Mouse (Mus musculus) spleen, embryonic (tissue): ENCODE results near the gene Atxn7l1.

Source experiments
- CTCF ChIA-PET: fragments of 350-600 bp; sonication (Branson Sonifier 250); formaldehyde crosslinking; loops from one replicate; lab custom pipeline; 2022; lab: Charles Lee

The Atxn7l1 gene

DNA sequence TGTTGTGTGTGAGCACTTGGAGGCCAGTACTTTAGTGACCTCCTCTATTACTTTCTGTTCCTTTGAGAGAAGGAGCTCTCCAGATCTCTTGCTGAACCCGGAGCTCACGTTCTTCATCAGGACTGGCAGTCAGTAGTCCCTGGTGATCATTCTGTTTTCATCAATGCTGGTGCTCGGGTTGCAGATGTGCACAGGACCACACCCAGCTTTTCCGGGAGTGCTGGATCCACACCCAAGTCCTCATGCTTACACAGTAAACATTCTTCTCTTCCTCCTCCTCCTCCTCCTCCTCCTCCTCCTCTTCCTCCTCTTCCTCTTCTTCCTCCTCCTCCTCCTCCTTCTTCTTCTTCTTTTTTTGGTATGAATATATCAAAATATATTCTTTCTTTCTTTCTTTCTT lies 205.2 kb downstream of the Atxn7l1 start:
- CTCF ChIA-PET, result interaction anchor here (0.5 kb wide), 1 partner anchor 1540 kb away, joined by 3 read pairs; no protein-coding TSS in a partner anchor

DNA sequence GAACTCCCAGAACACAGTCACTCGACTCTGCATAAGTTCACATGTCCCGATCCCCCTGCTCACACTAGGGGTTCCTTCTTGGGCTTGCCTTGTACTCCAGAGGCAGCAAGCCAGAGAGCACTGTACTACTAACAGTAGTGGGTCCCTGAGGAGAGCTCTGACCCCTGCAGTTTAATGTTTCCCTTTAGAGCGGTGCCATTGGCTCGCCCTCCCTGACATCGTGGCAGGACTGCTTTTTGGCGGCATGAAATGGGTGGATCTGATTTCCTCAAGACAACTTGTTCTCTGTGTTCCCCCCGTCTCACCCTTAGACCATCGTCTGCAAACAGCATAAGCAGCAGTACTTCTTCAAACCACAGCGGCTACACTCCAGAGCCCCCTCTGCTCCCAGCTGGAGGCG lies 210.9 kb downstream of the Atxn7l1 start:
- CTCF ChIA-PET, result no interaction called here

DNA sequence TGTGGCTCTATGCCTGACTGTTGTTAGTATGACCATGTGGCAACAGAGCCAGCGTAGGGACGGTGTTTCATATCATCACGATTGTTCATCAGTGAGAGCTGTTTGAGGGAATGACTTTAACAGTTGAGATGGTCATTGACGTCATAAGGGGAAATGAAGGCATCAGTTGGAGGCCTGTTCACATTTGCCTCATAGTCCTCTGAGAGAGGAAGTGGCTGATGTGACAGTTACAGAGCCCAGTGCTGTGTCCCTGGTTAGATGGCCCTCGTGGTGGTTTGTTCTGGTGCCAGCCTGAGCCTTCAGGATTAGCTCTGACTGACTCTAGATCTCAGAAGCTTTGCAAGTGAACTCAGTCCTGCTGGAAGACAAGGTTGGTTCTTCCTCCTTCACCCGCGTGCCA lies 211.7 kb downstream of the Atxn7l1 start:
- CTCF ChIA-PET, result interaction anchor here (0.6 kb wide), 1 partner anchor 723 kb away, joined by 9 read pairs; no protein-coding TSS in a partner anchor

DNA sequence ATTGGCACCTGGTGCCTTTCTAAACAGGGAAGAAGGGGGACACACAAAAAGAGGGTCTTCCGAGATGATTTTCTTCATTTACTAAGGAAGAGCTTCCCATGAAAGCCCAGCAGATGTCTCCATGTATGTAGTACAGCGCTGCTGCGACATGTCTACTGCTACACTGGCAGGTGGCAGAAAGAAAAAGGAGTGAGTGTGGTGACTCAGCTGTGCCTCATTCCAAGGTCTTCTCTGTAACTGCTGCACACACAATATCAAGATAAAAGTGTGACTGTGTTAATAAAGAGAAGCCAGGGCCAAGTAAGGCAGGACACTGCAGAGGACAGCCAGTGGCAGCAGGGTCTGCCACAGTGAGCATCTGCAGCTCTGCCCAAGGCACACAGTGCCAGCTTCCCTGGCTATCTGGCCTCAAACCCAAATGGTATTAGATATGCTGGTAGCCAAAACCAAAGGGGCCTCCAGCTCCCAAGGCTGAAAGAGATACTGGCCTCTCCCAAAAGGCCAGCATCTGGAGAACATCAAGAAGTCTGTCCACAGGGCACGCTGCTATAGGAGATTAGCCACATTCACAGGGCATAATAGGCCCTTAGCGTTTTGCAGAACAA lies 212.5 kb downstream of the Atxn7l1 start:
- CTCF ChIA-PET, result interaction anchor here (0.6 to 0.7 kb wide), 2 partner anchors 62 to 724 kb away, joined by 3 to 9 read pairs; no protein-coding TSS in a partner anchor

DNA sequence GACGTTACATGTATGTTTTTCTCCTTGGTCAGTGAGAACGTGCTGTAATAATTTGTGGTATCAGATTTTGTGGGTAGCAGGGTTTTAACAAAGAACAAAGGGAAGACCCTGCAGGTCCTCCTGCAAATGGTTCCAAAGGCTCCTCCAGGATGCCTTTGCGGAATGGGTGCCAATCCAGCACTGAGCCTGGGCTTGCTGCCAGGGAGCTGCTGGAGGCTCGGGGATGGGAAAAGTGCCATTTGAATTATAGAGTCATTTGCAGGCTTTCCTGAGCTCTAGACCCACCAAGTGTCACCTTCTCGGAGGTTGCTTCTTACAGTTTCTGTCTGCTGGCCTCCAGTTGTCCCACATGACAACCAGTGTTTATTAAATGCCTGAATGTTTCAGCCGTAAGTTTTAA lies 213.2 kb downstream of the Atxn7l1 start:
- CTCF ChIA-PET, result no interaction called here

DNA sequence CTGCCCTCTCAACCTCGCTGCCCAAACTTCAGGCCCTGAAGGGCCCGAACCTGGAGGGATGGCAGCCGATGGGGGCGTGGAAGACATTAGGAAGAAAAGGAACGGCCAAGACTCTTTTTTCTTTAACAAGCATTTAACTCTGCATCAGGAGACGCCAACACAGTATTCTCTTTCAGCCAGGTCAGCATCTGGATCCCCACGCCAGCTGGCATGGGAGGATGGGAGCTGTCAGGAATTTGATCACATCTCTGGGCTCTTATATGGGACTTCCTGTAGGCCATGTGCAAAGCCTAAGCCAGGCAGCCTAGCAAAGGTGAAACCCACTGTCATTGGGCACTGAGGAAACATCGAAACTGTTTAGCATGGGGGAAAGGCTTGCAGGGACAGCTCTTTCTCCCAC lies 217.0 kb downstream of the Atxn7l1 start:
- CTCF ChIA-PET, result no interaction called here

DNA sequence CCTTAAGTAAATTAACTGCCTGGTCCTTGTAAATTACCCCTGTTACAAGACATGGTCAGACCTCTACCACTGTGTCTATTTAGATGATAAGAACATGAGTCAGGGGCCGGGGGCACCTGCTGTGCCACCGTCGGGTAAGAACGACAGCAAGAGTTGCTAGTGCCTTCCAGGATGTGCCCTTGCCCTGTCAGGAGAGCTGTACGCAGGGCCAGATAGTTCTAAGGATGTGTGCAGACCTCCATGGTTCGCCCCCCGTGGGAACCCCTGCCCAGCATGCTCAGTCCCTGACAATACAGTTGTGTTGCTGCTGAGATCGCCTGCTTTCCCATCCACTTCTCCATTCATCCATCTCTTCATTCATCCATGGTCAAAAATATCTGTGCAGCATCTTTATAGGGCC lies 217.6 kb downstream of the Atxn7l1 start:
- CTCF ChIA-PET, result no interaction called here

DNA sequence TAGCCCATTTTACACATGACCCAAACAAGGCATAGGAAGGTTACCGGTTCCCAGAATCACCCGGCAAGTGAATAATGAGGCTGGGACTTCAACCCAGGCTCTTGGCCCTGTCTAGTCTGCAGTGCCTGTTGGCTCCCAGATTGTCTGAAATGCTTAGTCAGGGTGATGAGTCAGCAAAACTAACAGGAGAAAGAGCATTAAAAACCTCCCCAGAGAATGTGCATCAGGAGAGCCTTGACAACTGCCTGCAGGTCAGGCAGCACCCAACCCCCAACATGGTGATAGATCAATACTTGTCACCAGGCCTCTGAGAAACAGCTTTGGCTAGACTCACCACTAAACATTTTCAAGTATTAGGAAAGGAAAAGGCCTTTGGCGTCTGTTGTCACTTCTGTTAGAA lies 222.1 kb downstream of the Atxn7l1 start:
- CTCF ChIA-PET, result no interaction called here

DNA sequence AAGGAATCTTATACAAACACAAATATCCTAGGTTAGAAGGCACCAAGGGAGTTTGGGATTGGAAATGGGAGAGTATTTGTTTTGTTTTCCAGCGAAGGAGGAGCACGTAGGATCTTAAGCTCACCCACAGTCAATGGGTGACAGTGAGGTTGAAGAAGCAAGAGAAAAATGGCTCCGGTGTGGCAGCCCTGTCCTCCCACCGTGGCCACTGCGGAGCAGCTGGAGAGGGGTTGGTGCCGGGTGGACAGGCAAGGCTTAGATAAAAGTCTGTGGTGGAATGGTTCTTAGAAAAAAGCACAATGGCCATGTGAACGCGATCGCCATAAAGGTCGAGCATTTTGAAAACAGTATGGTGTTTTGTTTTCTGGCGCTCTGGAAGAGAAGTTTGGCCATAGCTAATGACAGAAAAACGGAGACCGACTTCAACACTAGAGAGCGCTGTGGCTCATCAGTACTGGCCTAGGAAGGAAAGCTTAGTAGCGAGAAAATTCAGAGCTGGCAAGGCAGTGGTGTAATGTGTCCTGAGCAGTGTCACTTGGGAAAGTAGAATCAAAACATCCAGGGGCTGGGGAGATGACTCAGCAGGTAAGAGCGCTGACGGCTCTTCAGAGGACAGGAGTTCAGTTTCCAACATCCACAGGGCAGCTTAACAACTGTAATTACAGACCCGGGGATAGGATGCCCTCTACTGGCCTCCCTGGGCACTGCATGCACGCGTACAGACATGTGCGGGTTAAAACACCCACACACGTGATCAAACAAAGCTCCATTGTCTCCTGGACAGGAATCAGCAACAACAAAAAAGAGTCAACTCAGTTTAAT lies 232.3 kb downstream of the Atxn7l1 start:
- CTCF ChIA-PET, result interaction anchor here (0.6 kb wide), 1 partner anchor 48 kb away, joined by 3 read pairs; no protein-coding TSS in a partner anchor

DNA sequence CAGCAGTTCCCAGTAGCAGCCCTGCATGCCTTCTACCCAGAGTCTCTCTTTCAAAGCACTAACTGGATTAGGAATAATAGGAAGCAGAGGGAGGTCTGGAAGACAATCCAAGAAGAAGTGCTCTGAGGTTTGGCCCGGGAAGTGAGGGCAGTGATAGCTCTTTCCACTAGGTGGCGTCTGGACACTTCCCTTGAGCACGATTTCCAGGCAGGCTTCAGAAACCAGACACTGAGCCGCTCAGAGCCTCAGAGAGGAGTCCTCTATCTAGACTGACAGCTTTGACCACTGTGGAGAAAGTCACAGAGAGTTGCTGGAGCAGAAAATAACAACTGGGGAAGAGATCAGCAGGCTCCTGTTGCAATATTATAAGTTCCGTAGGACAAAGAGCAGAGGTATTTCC lies 241.3 kb downstream of the Atxn7l1 start:
- CTCF ChIA-PET, result interaction anchor here (0.7 kb wide), 1 partner anchor 1793 kb away, joined by 4 read pairs; no protein-coding TSS in a partner anchor

DNA sequence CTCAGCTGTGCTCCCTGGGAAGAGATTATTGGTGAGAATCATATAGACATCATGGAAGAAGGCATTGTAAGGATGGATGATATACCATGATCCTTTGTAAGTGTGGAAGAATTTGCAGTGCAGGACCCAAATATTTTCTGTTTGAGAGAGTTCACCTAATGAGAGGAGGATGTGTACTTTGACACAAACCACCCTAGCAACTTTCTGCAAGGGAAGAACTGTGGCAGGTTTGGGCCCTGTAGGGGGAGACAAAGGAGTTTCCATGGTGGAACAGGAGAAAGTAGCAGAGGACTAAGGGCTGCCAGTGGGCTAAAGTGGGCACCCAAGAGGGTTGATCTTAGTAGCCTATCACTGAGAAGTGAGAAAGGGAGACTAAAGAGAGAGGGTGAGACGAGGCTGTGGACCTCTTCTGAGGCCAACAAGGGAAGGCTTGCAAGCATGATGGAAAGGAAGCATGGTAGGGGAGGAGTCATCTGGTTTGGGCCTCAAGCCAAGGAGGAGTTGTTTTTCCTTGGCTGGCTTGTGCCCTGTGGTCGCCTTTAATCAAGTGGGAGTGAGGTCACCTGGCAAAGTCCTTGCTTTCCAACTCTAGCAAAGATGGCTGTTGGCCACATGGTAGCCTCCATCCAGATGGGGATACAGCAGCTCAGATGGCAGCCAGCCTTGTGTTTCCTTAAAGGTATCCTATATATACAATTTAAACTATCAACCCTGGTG lies 243.5 kb downstream of the Atxn7l1 start:
- CTCF ChIA-PET, result interaction anchor here (0.5 kb wide), 1 partner anchor 759 kb away, joined by 3 read pairs; no protein-coding TSS in a partner anchor

DNA sequence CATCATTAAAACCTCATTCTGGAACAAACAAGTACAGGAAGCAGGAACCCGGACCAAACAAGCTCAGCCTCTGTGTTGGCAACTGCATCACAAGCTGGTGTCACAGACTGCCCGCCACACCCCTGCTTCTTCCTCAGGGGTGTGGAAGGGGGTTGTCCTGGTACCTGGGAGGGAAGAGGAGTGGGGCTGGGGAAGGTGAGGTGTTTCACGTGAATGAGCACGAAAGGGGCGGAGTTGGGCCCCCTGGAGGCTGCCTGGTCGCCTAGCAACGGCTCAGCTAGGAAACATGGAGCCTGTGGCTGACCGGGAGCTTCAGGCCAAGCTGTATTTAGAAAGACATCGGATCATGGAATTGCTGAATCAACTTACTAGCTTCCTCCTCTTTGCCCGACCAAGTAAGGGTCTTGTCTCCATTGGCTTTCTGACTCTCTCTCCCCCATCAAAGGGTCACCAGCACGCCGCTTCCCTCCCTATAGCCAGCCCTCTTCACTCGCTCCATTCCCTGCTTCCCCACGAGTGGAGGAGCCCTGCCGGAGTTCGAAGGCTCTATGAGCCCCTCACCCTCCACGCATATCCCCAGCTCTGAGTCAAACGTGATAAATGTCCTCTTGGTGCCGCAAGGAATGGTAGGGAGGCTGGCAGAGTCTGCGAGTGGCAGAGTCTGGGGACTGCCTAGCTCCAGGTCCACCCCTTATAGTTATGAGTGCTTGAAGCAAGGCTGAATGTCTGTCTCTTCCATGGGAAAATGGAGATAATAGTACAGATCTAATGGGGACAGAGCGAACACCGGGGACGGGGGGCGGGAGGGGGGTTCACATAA lies 247.5 kb downstream of the Atxn7l1 start, which contains the start of gene Efcab10:
TSS of gene Efcab10 (plus strand) at position 51 of the 820 bp plus-strand sequence.
- CTCF ChIA-PET, result no interaction called here

DNA sequence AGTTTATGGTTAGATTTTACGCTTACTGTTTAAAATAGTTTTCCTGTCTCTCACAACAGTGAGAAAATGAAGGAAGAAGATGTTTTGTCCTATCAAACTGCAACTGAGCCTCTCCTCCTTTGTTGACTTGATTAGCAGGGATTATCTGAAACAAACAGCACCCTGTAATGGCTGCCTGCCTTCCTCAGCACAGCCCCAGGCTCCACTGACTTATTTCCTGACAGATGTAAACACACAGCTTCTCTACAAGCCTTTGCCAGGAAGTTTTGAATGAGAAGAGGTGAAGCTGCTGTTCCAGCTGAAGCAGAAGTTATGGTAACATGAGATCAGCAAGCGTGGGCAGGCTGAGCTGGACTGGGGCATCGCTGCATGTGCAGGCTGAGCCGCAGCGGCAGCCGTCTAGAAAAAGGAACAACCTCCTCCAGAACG lies 255.8 kb downstream of the Atxn7l1 start:
- CTCF ChIA-PET, result no interaction called here

DNA sequence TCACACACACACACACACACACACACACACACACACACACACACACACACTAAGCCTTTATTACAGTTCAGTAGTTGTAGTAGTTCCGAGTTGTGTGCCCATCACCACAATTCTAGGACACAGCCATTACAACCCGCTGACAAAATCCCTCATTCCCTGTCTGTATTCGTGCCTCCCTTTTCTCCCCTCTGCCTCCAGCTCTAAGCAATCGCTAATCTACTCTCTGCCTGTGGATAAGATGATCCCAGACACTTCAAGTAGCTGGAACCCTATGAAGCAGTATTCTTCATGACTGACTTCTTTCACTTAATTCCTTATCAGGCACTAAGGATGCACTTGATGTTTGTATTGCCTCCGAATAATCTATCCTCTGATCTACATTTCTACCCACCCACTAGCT lies 257.5 kb downstream of the Atxn7l1 start:
- CTCF ChIA-PET, result no interaction called here

DNA sequence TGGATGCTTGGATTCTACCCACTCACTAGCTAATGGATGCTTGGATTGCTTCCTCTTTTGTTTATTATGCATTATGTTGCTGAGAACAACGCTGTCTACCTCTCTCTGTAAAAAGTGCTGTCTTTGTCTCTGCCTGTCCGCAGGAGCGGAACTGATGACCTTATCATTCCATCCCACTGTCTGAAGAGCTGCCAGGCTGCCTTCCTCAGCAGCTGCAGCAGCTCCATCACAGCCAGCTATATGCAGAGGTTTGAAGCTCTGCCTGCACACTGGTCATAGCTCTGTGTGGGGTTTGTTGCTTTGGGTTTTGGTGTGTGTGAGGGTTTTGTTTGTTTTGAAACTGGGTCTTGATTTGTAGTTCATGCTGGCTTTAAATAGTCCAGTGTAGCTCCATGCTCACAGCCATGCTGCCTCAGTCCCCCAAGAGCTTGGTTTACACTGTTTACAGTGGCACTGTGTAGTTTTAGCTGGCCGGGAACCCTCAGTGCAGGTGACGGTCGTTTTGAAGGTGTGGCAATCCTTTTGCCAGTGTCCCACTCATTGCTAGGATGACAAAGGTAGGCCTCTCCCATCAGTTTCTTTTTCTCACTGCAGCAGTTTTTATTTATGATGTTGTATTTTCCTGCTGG lies 258.0 kb downstream of the Atxn7l1 start:
- CTCF ChIA-PET, result no interaction called here

DNA sequence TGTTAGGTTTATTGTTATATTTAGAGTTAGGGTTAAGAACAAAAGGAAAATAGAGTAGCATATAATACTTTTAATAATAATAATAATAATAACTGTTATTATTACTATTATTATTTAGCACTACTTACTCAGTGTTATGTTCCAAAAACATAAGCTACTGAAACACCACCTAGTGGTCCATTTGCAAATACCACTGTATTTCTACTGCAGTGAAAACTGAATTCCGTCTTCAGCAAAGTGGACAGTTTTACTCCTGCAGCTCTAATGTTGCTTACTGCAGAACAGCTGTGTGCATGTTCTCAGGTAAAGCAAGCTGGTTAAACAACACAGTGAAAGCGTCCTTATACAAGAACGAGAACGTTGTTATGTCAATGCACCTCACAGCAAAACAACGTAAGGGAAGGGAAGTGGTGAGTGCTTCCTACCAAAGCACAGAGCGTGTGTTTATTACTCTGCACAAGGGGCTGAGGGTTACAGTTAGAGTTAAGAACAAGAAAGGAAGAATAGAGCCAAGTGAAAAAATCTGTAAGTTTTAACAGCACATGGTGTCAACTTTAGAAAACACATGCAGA lies 264.2 kb downstream of the Atxn7l1 start:
- CTCF ChIA-PET, result interaction anchor here (0.7 kb wide), 1 partner anchor 18 kb away, joined by 3 read pairs; the partner anchor contains the start of gene Twistnb
